Mouse (Mus musculus) myocyte (in vitro differentiated cells): ENCODE data around the gene Ubr1.

Experiments
- CEBPB ChIP-seq: IDR thresholded peaks from 2 replicates; pipeline ENCODE4 v1.6.1; 2011; ENCODE audit warnings: mild to moderate bottlenecking, moderate library complexity; ENCODE audit not compliant: poor library complexity, insufficient read depth, severe bottlenecking
- E2F4 ChIP-seq: IDR thresholded peaks from one replicate; pipeline ENCODE4 v1.6.1; 2011; ENCODE audit warnings: mild to moderate bottlenecking, control low read depth, moderate library complexity; ENCODE audit not compliant: insufficient read depth
- MAX ChIP-seq: IDR thresholded peaks from one replicate; pipeline ENCODE4 v1.6.1; 2011; ENCODE audit warnings: low read depth, mild to moderate bottlenecking, control low read depth
- MYOD1 ChIP-seq, 3 experiments: IDR thresholded peaks; one replicate each; pipeline ENCODE4 v1.6.1; 2011; ENCODE audit warnings: control low read depth in 2 of 3, low read depth in 2 of 3, mild to moderate bottlenecking in 2 of 3, moderate library complexity in 1 of 3; ENCODE audit not compliant: insufficient read length in 2 of 3, control insufficient read depth in 1 of 3
- MYOG ChIP-seq, 3 experiments: IDR thresholded peaks; one replicate each; pipeline ENCODE4 v1.6.1; 2011; ENCODE audit warnings: control low read depth in 2 of 3, low read depth in 2 of 3, mild to moderate bottlenecking in 2 of 3; ENCODE audit not compliant: insufficient read length in 2 of 3, control insufficient read depth in 1 of 3, insufficient read depth in 1 of 3
- POLR2A ChIP-seq: IDR thresholded peaks from one replicate; pipeline ENCODE4 v1.6.1; 2011; ENCODE audit warnings: low read depth, mild to moderate bottlenecking, control low read depth, moderate library complexity; ENCODE audit not compliant: insufficient read length
- POLR2AphosphoS2 ChIP-seq: IDR thresholded peaks from one replicate; pipeline ENCODE4 v1.6.1; 2011; ENCODE audit warnings: low read depth, control low read depth; ENCODE audit not compliant: insufficient read length
- USF1 ChIP-seq: IDR thresholded peaks from one replicate; pipeline ENCODE4 v1.6.1; 2011; ENCODE audit warnings: low read depth, mild to moderate bottlenecking, control low read depth, moderate library complexity

DNA sequence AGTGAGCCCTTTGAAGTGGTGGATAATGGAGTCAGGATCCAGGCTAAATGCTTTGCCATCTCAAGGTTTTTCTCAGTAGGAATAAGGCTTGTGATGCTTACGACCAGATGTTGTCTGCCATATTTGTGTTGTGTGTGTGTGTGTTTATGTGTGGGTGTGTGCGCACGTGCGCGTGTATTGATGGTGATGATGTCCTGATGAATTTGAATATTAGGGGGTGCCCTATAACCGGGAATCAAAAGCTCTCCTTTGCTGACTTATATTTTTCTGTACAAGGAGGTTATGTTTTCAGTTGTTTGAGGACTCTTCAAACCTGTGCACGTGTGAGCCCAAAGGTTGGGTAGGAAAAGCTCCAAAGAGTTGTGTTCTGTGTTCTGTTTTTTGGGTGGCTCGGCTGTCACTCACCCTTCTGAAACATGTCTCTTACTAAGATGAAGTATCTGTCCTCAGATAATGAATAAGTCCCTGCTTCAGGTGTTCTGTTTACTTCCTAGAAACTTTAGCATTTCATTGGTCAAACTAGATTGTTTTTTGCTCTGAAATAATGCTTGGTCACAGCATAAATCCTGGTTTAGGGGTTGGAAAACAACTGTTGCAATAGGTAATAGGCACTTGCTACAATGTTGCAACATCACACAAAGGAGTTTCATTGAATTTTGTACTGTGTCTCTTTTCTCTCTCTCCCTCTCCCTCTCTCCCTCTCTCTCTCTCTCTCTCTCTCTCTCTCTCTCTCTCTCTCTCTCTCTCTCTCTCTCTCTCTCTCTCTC, 7.6 kb upstream of the Ubr1 start:
- TF ChIP-seq POLR2A (no peak), MAX (no peak), E2F4 (no peak), CEBPB (0 out of 2 replicates have a peak, but pooled peaks have one; percentile 19), USF1 (no peak), MYOG (IDR thresholded peaks at IDR 0.05; ENCODE audit: control insufficient read depth in 1 of 3, insufficient read depth in 1 of 3, insufficient read length in 2 of 3, low read depth in 2 of 3) (no peak), POLR2AphosphoS2 (no peak), MYOD1 (IDR thresholded peaks at IDR 0.05; ENCODE audit: control insufficient read depth in 1 of 3, insufficient read length in 2 of 3, low read depth in 2 of 3) (no peak)
